Mouse (Mus musculus) liver, postnatal 0 days (tissue): ENCODE results near the gene Txnip.

Experiments used
- CTCF ChIP-seq: sonication (generic); IDR thresholded peaks from 2 replicates; pipeline ENCODE4 v1.5.1; 2016; ENCODE audit warnings: antibody characterized with exemption, low read depth
- EP300 ChIP-seq: IDR thresholded peaks from 2 replicates; pipeline ENCODE4 v1.6.1; 2016; ENCODE audit warnings: antibody characterized with exemption, low read depth, mild to moderate bottlenecking

- no peak for TF ChIP-seq CTCF
- TF ChIP-seq EP300: no peak
Measured at GRCm38 (mm10) chr3:96520171-96520570, 37.6 kb upstream of the Txnip start.
